Mouse (Mus musculus) ES-E14 (cell line): Measurements from ENCODE around the gene Peak1. TPM values are rescaled to one million over a fixed set of nuclear protein-coding genes. Genes with fewer than 3 reads are reported as not detected.

Experiments
- DNase-seq: peaks from one replicate; pipeline ENCODE4 v3.0.0-alpha.2; 2013; ENCODE audit warnings: low read depth, low spot score
- H3K27ac ChIP-seq: 2 replicates; pipeline ENCODE4 v1.5.1; 2012; ENCODE audit warnings: low read depth, mild to moderate bottlenecking, low read length, moderate library complexity, mixed read lengths; ENCODE audit not compliant: poor library complexity, insufficient read depth, severe bottlenecking
- H3K36me3 ChIP-seq: 2 replicates; pipeline ENCODE4 v1.6.1; 2012; ENCODE audit warnings: mild to moderate bottlenecking, low read length, moderate library complexity, mixed read lengths; ENCODE audit not compliant: control insufficient read depth, poor library complexity, insufficient read depth, severe bottlenecking
- H3K4me1 ChIP-seq, 2 experiments: fragments of 150-350 bp in 1 of 2; sonication (generic) in 1 of 2; 2 replicates each; pipeline ENCODE4 v1.6.1; 2012; ENCODE audit warnings: low read length in 2 of 2, mild to moderate bottlenecking in 1 of 2, mixed read lengths in 1 of 2; ENCODE audit not compliant: control insufficient read depth in 2 of 2, insufficient read depth in 2 of 2, poor library complexity in 1 of 2
- H3K4me3 ChIP-seq, 2 experiments: fragments of 150-350 bp in 1 of 2; sonication (generic) in 1 of 2; 2 replicates each; pipeline ENCODE4 v1.5.1; 2012; ENCODE audit warnings: low read length in 2 of 2, low read depth in 1 of 2, mild to moderate bottlenecking in 1 of 2, mixed read lengths in 1 of 2; ENCODE audit not compliant: insufficient read depth in 1 of 2, poor library complexity in 1 of 2, severe bottlenecking in 1 of 2
- H3K9ac ChIP-seq: 2 replicates; pipeline ENCODE4 v1.6.1; 2012; ENCODE audit warnings: low read depth, mild to moderate bottlenecking, low read length, mixed read lengths; ENCODE audit not compliant: poor library complexity, insufficient read depth, severe bottlenecking
- H3K9me3 ChIP-seq: fragments of 150-350 bp; sonication (generic); 2 replicates; pipeline ENCODE4 v1.6.1; 2012; ENCODE audit warnings: low read depth, mild to moderate bottlenecking, low read length; ENCODE audit not compliant: control insufficient read depth, insufficient read depth
- CHD2 ChIP-seq: IDR thresholded peaks from 2 replicates; pipeline ENCODE4 v1.6.1; 2014; ENCODE audit warnings: mild to moderate bottlenecking, low read depth, low read length, inconsistent platforms
- HCFC1 ChIP-seq: IDR thresholded peaks from 2 replicates; pipeline ENCODE4 v1.6.1; 2012; ENCODE audit warnings: low read length, inconsistent platforms, borderline replicate concordance; ENCODE audit not compliant: insufficient read depth
- MAFK ChIP-seq: IDR thresholded peaks from 2 replicates; pipeline ENCODE4 v1.6.1; 2014; ENCODE audit warnings: mild to moderate bottlenecking, low read depth, low read length, inconsistent platforms; ENCODE audit not compliant: insufficient read depth
- ZC3H11A ChIP-seq: IDR thresholded peaks from 2 replicates; pipeline ENCODE4 v1.6.1; 2012; ENCODE audit warnings: low read depth, mild to moderate bottlenecking, inconsistent platforms, low read length, borderline replicate concordance
- ZNF384 ChIP-seq: IDR thresholded peaks from 2 replicates; pipeline ENCODE4 v1.6.1; 2012; ENCODE audit warnings: low read depth, low read length, inconsistent platforms
- in situ Hi-C, 2 experiments: fragments of 600-800 bp; cut with MboI; formaldehyde crosslinking; loops; one replicate each; pipeline ENCODE4 v1.15.1; 2025; ENCODE audit warnings: low sequenced_read_pairs in 2 of 2, inconsistent platforms in 1 of 2; ENCODE audit not compliant: unreplicated experiment in 2 of 2
- total RNA-seq: library from RNA; depleted of rRNA; stranded (reverse); fragments of 300-350 nt; gene quantifications from 2 replicates; pipeline ENCODE4 v1.2.3, GENCODE M21; 2012

The Peak1 gene
- total RNA-seq, 1 experiment = 14.5 TPM

DNA sequence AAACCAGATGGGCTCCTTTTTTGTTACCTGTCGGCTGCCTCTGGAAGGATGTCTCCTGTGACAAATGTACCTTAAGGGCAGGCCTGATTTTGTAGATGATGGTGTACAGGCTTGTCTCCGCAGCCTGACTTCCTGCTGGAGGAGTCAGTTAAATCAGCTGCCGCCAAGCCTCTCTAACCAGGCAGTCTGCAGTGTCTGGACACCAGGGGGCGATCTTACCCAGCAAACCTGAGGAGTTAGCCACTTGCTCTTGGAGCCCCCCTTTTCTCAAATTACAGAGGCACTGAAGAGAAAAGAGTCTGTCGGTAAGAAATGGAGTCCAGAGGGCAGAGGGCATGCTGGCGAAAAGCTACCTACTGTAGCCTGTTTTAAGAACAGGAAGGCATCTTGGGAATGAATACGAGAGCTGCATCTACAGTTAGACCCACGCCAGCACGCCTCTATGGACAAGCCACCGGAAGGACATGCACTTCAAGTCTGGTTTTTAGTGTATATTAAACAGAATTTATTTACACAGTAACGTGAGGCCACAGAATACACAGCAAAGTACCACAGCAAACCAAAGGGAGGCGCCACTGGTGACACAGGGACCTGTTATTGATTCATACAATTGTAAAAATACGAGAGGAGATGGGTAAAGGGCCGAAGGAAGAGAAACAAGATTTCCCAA is 217.1 kb downstream of the Peak1 start:
- H3K9ac ChIP-seq = no peak overlapping the region
- TF ChIP-seq ZC3H11A = peak; percentile 68; the same call in 1 of the 2 replicates
- TF ChIP-seq MAFK = no peak

DNA sequence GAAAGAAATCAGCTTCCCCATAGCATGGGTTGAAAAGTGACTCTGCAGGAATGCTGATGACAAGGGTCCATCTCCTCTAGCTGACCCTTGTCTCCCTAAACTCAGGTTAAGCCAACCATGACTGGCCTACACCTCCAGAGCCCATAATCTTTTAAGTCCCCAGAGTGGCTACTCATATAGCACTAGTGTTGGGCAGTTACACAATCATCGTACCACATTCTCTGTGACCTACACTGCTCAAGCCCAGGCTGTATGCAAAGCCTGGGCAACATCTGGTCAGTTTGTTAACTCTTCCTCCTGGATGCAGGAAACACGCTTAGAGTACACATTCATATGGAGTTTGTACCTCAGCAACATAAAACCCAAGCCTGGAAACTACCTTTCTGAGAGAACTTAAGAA is 217.7 kb downstream of the Peak1 start:
- no peaks in the 10 kb centered on the region; the same call in 1 of the 2 replicates for H3K36me3 ChIP-seq
- in situ Hi-C loops = loop anchor here (10.0 to 25.0 kb wide), 2 partner anchors 362 to 365 kb away; no protein-coding TSS in a partner anchor
- H3K4me3 ChIP-seq = no peak overlapping the region
- no peak for TF ChIP-seq ZNF384
- TF ChIP-seq MAFK = no peak
- H3K27ac ChIP-seq = no peak overlapping the region
- no peak overlapping the region for H3K9ac ChIP-seq
- H3K4me1 ChIP-seq = no peaks in the 10 kb centered on the region
- H3K9me3 ChIP-seq = no peaks in the 10 kb centered on the region
- DNase-seq = no peak

More for the DNA sequence above, 217.1 kb downstream of the Peak1 start:
- no peaks in the 10 kb centered on the region for H3K4me1 ChIP-seq
- in situ Hi-C loops = loop anchor here (10.0 to 25.0 kb wide), 2 partner anchors 362 to 364 kb away; no protein-coding TSS in a partner anchor
- no peak overlapping the region for H3K27ac ChIP-seq
- H3K36me3 ChIP-seq = peaks cover 2% of the 10 kb centered on the region
- no peaks in the 10 kb centered on the region for H3K9me3 ChIP-seq
- H3K4me3 ChIP-seq = no peak overlapping the region
- DNase-seq = peak; percentile 58

DNA sequence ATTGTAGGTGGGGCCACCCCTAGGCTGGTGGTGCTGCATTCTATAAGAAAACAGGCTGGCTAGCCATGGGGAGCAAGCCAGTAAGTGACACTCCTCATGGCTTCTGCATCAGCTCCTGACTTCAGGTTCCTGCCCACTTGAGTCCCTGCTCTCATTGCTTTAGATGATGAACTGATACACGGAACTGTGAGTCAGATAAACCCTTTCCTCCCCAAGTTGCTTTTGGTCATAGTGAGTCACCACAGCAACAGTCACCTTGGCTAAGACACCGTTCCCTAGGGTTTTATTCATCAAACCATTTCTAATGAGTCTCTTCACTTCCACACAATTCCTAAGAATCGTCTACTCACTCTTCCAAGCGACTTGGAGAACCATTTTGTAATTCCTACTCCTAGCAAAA is 220.9 kb downstream of the Peak1 start:
- no peak overlapping the region for H3K4me3 ChIP-seq
- no peak for DNase-seq
- in situ Hi-C loops = no loop called here

DNA sequence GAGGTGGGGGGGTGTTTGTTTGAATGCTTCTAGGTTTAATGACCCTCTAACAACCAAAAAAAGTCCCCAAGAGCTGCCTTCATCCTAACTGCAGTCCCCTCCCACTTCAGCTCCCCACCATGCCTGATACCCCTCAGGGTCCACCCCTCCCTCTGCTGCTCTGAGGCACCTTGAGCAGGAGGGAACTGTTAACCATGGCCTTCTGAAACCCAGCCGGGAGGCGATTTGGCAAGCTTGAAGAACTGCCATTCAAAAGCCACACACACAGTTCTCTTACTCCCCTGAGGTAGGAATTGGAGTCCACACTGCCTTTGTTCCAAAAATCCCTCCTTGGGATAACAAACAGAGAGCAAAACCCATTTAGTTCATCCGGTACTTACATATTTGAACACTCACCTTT is 222.7 kb downstream of the Peak1 start:
- Histone ChIP-seq H3K9ac (no peak overlapping the region), H3K36me3 (no peaks in the 10 kb centered on the region), H3K4me1 (no peaks in the 10 kb centered on the region), H3K27ac (no peak overlapping the region), H3K4me3 (no peak overlapping the region), H3K9me3 (no peaks in the 10 kb centered on the region)
- DNase-seq = no peak
- TF ChIP-seq CHD2 (no peak), HCFC1 (no peak)
- in situ Hi-C loops = no loop called here

More for the DNA sequence above, 220.9 kb downstream of the Peak1 start:
- TF ChIP-seq MAFK (no peak), ZNF384 (no peak), CHD2 (no peak), ZC3H11A (no peak), HCFC1 (no peak)
- no peaks in the 10 kb centered on the region for H3K36me3 ChIP-seq
- H3K9me3 ChIP-seq = no peaks in the 10 kb centered on the region
- no peak overlapping the region for H3K27ac ChIP-seq
- no peaks in the 10 kb centered on the region for H3K4me1 ChIP-seq
- no peak overlapping the region for H3K9ac ChIP-seq
